Mouse (Mus musculus): Measurements from ENCODE around the gene Cog7.

GRCm38 (mm10) chr7:122000396-122000795 is 18.9 kb upstream of the Cog7 start:
- TF ChIP-seq CTCF (conservative IDR thresholded peaks at IDR 0.05; ENCODE audit: insufficient read depth, insufficient read length, low read depth, low read length): no peak
- no peak for TF ChIP-seq POLR2A (IDR thresholded peaks at IDR 0.05; ENCODE audit: low read depth, low read length)

Measured in kidney, adult 2 months (tissue).